Mouse (Mus musculus) CH12.LX (cell line): Measurements from ENCODE around the gene Cradd. TPM values are rescaled to one million over a fixed set of nuclear protein-coding genes. Genes with fewer than 3 reads are reported as not detected.

Source experiments
- DNase-seq: peaks from one replicate; pipeline ENCODE4 v3.0.0-alpha.2; 2013; ENCODE audit errors: extremely low read depth
- H3K27ac ChIP-seq: 2 replicates; pipeline ENCODE4 v1.5.1; 2012; ENCODE audit warnings: low read depth, mild to moderate bottlenecking, control low read depth, moderate library complexity; ENCODE audit not compliant: insufficient read depth
- H3K27me3 ChIP-seq: replicated peaks from 2 replicates; pipeline ENCODE3; 2012; ENCODE audit warnings: inconsistent platforms
- H3K36me3 ChIP-seq, 2 experiments: replicated peaks in 1 of 2; 2 replicates each; pipeline versions ENCODE3 to v1.6.1; 2012; ENCODE audit warnings: inconsistent platforms in 1 of 2, low read length in 1 of 2, mild to moderate bottlenecking in 1 of 2, mixed read lengths in 1 of 2, moderate library complexity in 1 of 2; ENCODE audit not compliant: control insufficient read depth in 1 of 2, insufficient read depth in 1 of 2
- H3K4me1 ChIP-seq, 2 experiments: 2 replicates each; pipeline ENCODE4 v1.6.1; 2012; ENCODE audit warnings: inconsistent platforms in 1 of 2, moderate library complexity in 1 of 2; ENCODE audit not compliant: insufficient read depth in 2 of 2, control insufficient read depth in 1 of 2
- H3K4me2 ChIP-seq: 2 replicates; pipeline ENCODE4 v1.6.1; 2012; ENCODE audit warnings: low read depth, mild to moderate bottlenecking, control low read depth; ENCODE audit not compliant: poor library complexity, insufficient read depth, severe bottlenecking
- H3K4me3 ChIP-seq, 3 experiments: fragments of 150-350 bp in 1 of 3; sonication (generic) in 1 of 3; replicated peaks in 1 of 3; 2 replicates each; pipeline versions ENCODE3 to v1.5.1; 2011 to 2012; ENCODE audit warnings: low read depth in 2 of 3, low read length in 2 of 3, mild to moderate bottlenecking in 2 of 3, moderate library complexity in 2 of 3, control low read depth in 1 of 3, improper control_type of control experiment in 1 of 3, inconsistent platforms in 1 of 3, mixed read lengths in 1 of 3; ENCODE audit not compliant: poor library complexity in 1 of 3
- H3K79me2 ChIP-seq: replicated peaks from 2 replicates; pipeline ENCODE4 v1.6.1; 2012; ENCODE audit warnings: mild to moderate bottlenecking, moderate library complexity; ENCODE audit not compliant: control insufficient read depth, poor library complexity, insufficient read depth, severe bottlenecking; ENCODE audit errors: extremely low read depth
- H3K9ac ChIP-seq: 2 replicates; pipeline ENCODE4 v1.6.1; 2012; ENCODE audit warnings: low read depth, mild to moderate bottlenecking, control low read depth, moderate library complexity; ENCODE audit not compliant: insufficient read depth
- H3K9me3 ChIP-seq: replicated peaks from 2 replicates; pipeline ENCODE3; 2012; ENCODE audit warnings: low read length, inconsistent platforms, mixed read lengths
- CHD1 ChIP-seq: IDR thresholded peaks from 2 replicates; pipeline ENCODE4 v1.6.1; 2012; ENCODE audit warnings: low read depth, low read length, improper control_type of control experiment, inconsistent platforms
- CHD2 ChIP-seq: IDR thresholded peaks from 2 replicates; pipeline ENCODE4 v1.6.1; 2011; ENCODE audit warnings: low read length, improper control_type of control experiment
- E2F4 ChIP-seq: IDR thresholded peaks from 2 replicates; pipeline ENCODE4 v1.6.1; 2011; ENCODE audit warnings: low read depth, low read length, improper control_type of control experiment; ENCODE audit not compliant: insufficient replicate concordance
- ELF1 ChIP-seq: IDR thresholded peaks from 2 replicates; pipeline ENCODE4 v1.6.1; 2014; ENCODE audit warnings: low read depth, mild to moderate bottlenecking, inconsistent platforms, low read length, improper control_type of control experiment
- EP300 ChIP-seq: IDR thresholded peaks from 2 replicates; pipeline ENCODE4 v1.6.1; 2011; ENCODE audit warnings: low read length, improper control_type of control experiment
- ETS1 ChIP-seq: conservative IDR thresholded peaks from 2 replicates; pipeline ENCODE4 v1.6.1; 2012; ENCODE audit warnings: low read depth, mild to moderate bottlenecking, inconsistent platforms, low read length, improper control_type of control experiment, moderate library complexity
- GABPA ChIP-seq: IDR thresholded peaks from 2 replicates; pipeline ENCODE4 v1.6.1; 2012; ENCODE audit warnings: low read depth, low read length, improper control_type of control experiment, inconsistent platforms; ENCODE audit not compliant: insufficient replicate concordance
- IRF4 ChIP-seq: IDR thresholded peaks from 2 replicates; pipeline ENCODE4 v1.6.1; 2014; ENCODE audit warnings: low read depth, mild to moderate bottlenecking, inconsistent platforms, low read length, improper control_type of control experiment
- JUN ChIP-seq: IDR thresholded peaks from 2 replicates; pipeline ENCODE4 v1.6.1; 2011; ENCODE audit warnings: low read depth, mild to moderate bottlenecking, low read length, improper control_type of control experiment, moderate library complexity; ENCODE audit not compliant: insufficient read depth
- JUND ChIP-seq: conservative IDR thresholded peaks from 2 replicates; pipeline ENCODE4 v1.6.1; 2011; ENCODE audit warnings: low read depth, low read length, improper control_type of control experiment
- MYC ChIP-seq: IDR thresholded peaks from 2 replicates; pipeline ENCODE4 v1.6.1; 2011; ENCODE audit warnings: low read depth, mild to moderate bottlenecking, improper control_type of control experiment, low read length
- NRF1 ChIP-seq: IDR thresholded peaks from 2 replicates; pipeline ENCODE4 v1.6.1; 2014; ENCODE audit warnings: low read depth, mild to moderate bottlenecking, inconsistent platforms, low read length, improper control_type of control experiment, moderate library complexity
- PAX5 ChIP-seq: IDR thresholded peaks from 2 replicates; pipeline ENCODE4 v1.6.1; 2012; ENCODE audit warnings: low read length, inconsistent platforms, mixed read lengths
- POLR2A ChIP-seq: IDR thresholded peaks from 2 replicates; pipeline ENCODE4 v1.6.1; 2011; ENCODE audit warnings: low read depth, mild to moderate bottlenecking, improper control_type of control experiment, low read length
- RAD21 ChIP-seq: IDR thresholded peaks from 2 replicates; pipeline ENCODE4 v1.6.1; 2011; ENCODE audit warnings: low read depth, mild to moderate bottlenecking, low read length, improper control_type of control experiment, moderate library complexity
- RCOR1 ChIP-seq: conservative IDR thresholded peaks from 2 replicates; pipeline ENCODE4 v1.6.1; 2012; ENCODE audit warnings: low read depth, mild to moderate bottlenecking, inconsistent platforms, low read length, improper control_type of control experiment
- SIN3A ChIP-seq: IDR thresholded peaks from 2 replicates; pipeline ENCODE4 v1.6.1; 2012; ENCODE audit warnings: low read length, improper control_type of control experiment, inconsistent platforms
- TCF12 ChIP-seq: IDR thresholded peaks from 2 replicates; pipeline ENCODE4 v1.6.1; 2014; ENCODE audit warnings: low read depth, mild to moderate bottlenecking, inconsistent platforms, low read length, improper control_type of control experiment
- UBTF ChIP-seq: IDR thresholded peaks from 2 replicates; pipeline ENCODE4 v1.6.1; 2012; ENCODE audit warnings: low read depth, mild to moderate bottlenecking, inconsistent platforms, low read length, improper control_type of control experiment, moderate library complexity
- USF1 ChIP-seq: IDR thresholded peaks from 2 replicates; pipeline ENCODE4 v1.6.1; 2014; ENCODE audit warnings: low read depth, mild to moderate bottlenecking, inconsistent platforms, low read length, improper control_type of control experiment
- USF2 ChIP-seq: conservative IDR thresholded peaks from 2 replicates; pipeline ENCODE4 v1.6.1; 2011; ENCODE audit warnings: low read depth, low read length, improper control_type of control experiment
- ZKSCAN1 ChIP-seq: IDR thresholded peaks from 2 replicates; pipeline ENCODE4 v1.6.1; 2012; ENCODE audit warnings: low read depth, inconsistent platforms, low read length, improper control_type of control experiment, borderline replicate concordance
- ZMIZ1 ChIP-seq: IDR thresholded peaks from 2 replicates; pipeline ENCODE4 v1.6.1; 2012; ENCODE audit warnings: low read depth, mild to moderate bottlenecking, inconsistent platforms, low read length, improper control_type of control experiment
- dilution Hi-C: fragments of 300-500 bp; cut with MboI; formaldehyde crosslinking; loops from 2 replicates; pipeline ENCODE4 v1.14.3; 2020; ENCODE audit warnings: low sequenced_read_pairs; ENCODE audit not compliant: extremely low pct_unique_long_range_greater_than_20kb, extremely low pct_ligation_motif_present
- in situ Hi-C: fragments of 300-500 bp; cut with MboI; formaldehyde crosslinking; loops from 3 replicates; pipeline ENCODE4 v1.14.3; 2019; ENCODE audit warnings: low sequenced_read_pairs, low pct_ligation_motif_present, low pct_unique_long_range_greater_than_20kb, mixed read lengths
- polyA plus RNA-seq: library from polyadenylated mRNA; unstranded; fragments of >175 nt; gene quantifications from 2 replicates; pipeline ENCODE4 v1.2.1, GENCODE M21; 2012; ENCODE audit warnings: low read depth; ENCODE audit not compliant: insufficient read length
- total RNA-seq, 2 experiments: library from RNA; depleted of rRNA; stranded (reverse); fragments of 300-350 nt in 1 of 2; fragments of >200 nt in 1 of 2; gene quantifications; 2 replicates each; pipeline ENCODE4 v1.2.3; 2012 to 2014

Cradd gene
- total and polyA plus RNA-seq, 3 experiments = 5.6 to 8.8 (median 5.6) TPM

GRCm38 (mm10) chr10:95178785-95179184, 145.1 kb downstream of the Cradd start:
- H3K4me3 ChIP-seq = no peak overlapping the region
- DNase-seq = peak; percentile 63
- H3K4me2 ChIP-seq = no peak overlapping the region
- in situ Hi-C loops (no loop called here), dilution Hi-C loops (no loop called here)
- no peaks in the 10 kb centered on the region for H3K27me3 ChIP-seq
- no peaks in the 10 kb centered on the region for H3K79me2 ChIP-seq
- no peak overlapping the region for H3K27ac ChIP-seq
- H3K4me1 ChIP-seq = peaks cover 15 to 71% of the 10 kb centered on the region in 2 experiments
- no peak overlapping the region for H3K9ac ChIP-seq
- H3K36me3 ChIP-seq = no peaks in the 10 kb centered on the region
- TF ChIP-seq SIN3A (no peak), ETS1 (peak; percentile 59), EP300 (peak; percentile 55)
- H3K9me3 ChIP-seq = no peaks in the 10 kb centered on the region

DNA sequence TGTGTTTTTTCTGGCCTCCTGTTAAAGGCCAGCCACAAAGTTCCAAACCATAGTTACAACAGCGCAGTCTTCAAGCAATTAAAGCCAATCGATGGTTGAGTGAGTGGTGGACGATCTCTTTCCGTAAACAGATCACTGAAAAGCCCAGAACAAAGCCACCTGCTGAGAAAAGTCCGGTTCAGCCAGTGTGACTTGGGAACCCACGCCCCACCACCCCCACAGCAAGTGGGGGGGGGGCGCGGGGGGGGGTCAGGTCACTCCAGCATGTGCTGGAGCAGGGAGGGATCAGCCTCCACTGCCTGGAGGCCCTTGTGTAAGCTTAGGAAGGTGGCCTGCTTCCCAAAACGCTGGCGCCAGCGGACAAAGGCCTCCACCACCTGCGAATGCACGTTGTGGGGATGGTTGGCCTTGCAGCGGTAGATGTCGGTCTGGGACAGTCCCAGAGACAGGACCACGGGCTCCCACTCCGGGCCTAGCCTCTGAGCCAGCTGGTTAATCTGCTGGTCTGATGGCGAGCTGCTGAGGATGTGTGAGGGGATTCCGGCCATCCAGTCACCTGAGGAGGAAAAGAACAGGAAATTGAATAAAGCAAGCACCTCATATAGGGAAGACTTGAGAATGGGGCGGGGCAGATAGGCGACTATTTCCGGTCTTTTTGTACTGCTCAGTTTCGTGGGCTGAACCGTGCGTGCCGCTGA, 148.4 kb downstream of the Cradd start:
- no peaks in the 10 kb centered on the region for H3K9me3 ChIP-seq
- in situ Hi-C loops = no loop called here
- TF ChIP-seq IRF4 (no peak), RCOR1 (no peak), UBTF (no peak), E2F4 (no peak)
- TF ChIP-seq, all 38 proteins: peak for 0
- DNase-seq = no peak
- Histone ChIP-seq H3K36me3 (no peaks in the 10 kb centered on the region), H3K4me3 (no peak overlapping the region), H3K9ac (no peak overlapping the region), H3K4me1 (peaks cover 7 to 46% of the 10 kb centered on the region in 2 experiments), H3K4me2 (no peak overlapping the region), H3K79me2 (no peaks in the 10 kb centered on the region), H3K27ac (no peak overlapping the region), H3K27me3 (no peaks in the 10 kb centered on the region)
- dilution Hi-C loops = no loop called here

- DNase-seq = no peak
- Histone ChIP-seq H3K4me3 (no peak overlapping the region), H3K36me3 (no peaks in the 10 kb centered on the region), H3K27me3 (no peaks in the 10 kb centered on the region), H3K4me1 (peaks cover 2 to 33% of the 10 kb centered on the region in 2 experiments), H3K9ac (no peak overlapping the region)
- TF ChIP-seq CHD2 (no peak), JUND (no peak), ZKSCAN1 (no peak), ZMIZ1 (no peak), USF1 (no peak), ETS1 (no peak), TCF12 (no peak), POLR2A (no peak), CHD1 (no peak), MYC (no peak), JUN (no peak), ELF1 (no peak), PAX5 (no peak), GABPA (no peak), RAD21 (no peak), NRF1 (no peak), USF2 (no peak)
- TF ChIP-seq, all 38 proteins: peak for 0
- dilution Hi-C loops = no loop called here
- Histone ChIP-seq H3K4me2 (no peak overlapping the region), H3K9me3 (peaks cover 2% of the 10 kb centered on the region), H3K79me2 (no peaks in the 10 kb centered on the region), H3K27ac (no peak overlapping the region)
- in situ Hi-C loops = no loop called here
Measured at GRCm38 (mm10) chr10:95174260-95174659, 149.7 kb downstream of the Cradd start.
